Mouse (Mus musculus) embryonic fibroblast, embryonic 13.5 days (primary cell): ENCODE results near the gene Llgl1.

Experiments used
- CTCF ChIP-seq: IDR thresholded peaks from 2 replicates; pipeline ENCODE4 v1.5.1; 2011; ENCODE audit warnings: mild to moderate bottlenecking, control low read depth, low read length, moderate library complexity, borderline replicate concordance; ENCODE audit not compliant: insufficient read depth
- POLR2A ChIP-seq: IDR thresholded peaks from 2 replicates; pipeline ENCODE4 v1.6.1; 2011; ENCODE audit warnings: low read depth, mild to moderate bottlenecking, control low read depth, low read length, moderate library complexity

DNA sequence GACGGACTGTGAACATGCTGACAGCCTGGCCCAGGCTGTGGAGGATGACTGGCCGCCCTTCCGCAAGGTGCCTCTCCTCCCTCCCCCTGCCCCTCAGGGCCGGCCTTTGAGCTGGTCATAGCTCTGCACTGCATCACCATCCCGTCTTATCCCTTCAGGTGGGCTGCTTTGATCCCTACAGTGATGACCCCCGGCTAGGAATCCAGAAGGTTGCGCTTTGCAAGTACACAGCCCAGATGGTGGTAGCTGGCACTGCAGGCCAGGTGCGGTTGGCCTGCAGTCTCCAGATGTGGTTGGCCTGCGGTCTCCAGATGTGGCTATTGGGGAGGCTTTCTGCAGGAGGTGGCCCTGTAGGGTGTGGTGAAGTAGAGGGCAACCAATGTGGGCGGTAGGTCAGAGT lies 9.1 kb downstream of the Llgl1 start:
- TF ChIP-seq CTCF: no peak
- TF ChIP-seq POLR2A: no peak
